Mouse (Mus musculus): ENCODE results near the gene Ttll11.

The Ttll11 gene

DNA sequence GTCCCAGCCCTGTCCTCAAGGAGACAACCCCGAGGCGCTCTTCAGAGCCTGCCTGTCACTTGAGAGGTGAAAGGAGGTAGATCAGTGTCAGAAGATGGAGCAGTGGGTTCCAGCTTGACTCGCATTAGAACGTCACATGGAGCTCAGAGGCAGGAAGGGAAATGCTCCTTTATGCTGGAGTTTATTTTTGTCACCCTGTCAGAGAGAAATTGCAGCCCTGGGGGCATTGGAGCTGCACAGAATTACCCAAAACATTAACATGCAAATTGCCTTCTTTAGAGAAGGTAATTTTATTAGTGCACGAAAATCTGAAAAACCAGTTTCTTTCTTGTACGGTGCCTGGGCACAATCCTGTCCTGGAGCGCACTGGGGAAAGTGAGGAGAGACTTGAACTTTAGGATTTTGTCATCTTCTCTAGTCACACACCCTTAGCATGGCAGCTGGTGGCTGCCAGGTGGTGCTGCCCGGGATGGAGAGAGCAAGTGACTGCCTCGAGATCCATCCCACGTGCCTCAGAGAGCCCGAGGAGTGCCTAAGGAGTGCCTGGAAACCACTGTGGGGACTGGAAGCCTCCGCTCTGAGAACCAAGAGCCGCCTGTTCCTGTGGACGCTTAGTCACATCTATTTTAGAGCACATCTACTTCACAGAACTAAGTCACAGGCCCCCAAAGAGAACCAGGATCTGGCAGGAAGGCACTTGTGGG, 211.7 kb downstream of the Ttll11 start:
- DNase-seq (ENCODE audit: low spot score), result no peak

DNA sequence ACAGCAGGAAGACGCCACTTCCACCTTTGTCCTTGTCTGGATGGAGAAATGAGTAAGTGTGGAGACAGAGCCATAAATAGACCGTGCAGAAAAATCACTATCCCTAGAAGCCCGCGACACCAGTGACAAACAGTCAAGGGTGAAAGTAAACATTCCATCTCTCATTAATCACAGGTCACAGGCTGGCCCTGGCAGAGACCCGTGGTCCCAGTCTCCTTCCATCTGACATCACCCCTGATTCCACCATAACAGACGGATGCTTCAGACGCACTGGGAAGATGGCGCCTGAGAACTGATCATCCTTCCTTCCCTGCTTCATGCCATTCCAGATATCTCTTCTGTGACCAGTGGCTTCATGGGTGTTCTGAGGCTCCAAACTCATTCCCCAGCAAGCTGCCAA, 215.4 kb downstream of the Ttll11 start:
- no peak for DNase-seq (ENCODE audit: low spot score)

DNA sequence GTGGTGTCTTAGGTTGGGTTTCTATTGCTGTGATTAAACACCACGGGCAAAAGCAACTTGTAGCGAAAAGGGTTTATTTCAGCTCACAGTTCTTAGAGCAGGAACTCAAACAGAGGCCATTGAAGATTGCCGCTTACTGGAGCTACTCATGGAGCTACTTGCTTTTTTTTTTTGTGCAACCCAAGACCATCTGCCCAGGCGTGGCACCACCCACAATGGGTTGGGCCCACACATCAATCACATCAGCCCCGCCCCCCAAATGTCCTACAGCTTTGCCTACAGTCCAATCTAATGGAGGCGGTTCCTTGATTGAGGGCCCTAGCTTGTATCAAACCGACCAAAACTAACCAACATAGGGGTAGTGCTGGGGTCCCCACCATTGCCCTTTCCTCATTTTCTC, 215.9 kb downstream of the Ttll11 start:
- no peak for DNase-seq (ENCODE audit: low spot score)

DNA sequence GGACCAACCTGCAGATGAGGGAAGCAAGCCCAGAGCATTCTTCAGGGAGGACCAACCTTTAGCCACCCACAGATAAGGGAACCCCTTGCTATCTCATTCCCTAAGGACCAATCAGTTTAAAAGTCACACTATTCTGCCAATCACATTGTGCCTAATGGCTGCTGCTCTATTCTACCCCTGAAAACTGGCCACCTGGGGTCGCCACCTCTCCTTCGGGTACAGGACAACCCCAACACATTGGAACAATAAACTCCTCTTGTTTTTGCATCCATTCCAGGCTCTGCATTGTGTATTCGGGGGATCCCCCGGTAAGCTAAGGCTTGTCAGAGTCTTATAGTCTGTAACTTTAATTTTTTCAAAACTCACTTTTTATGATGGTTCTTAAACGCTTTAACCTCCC, 218.3 kb downstream of the Ttll11 start:
- no peak for DNase-seq (ENCODE audit: low spot score)

- DNase-seq (ENCODE audit: low spot score), result no peak
Measured at GRCm38 (mm10) chr2:35760867-35761266, 218.8 kb downstream of the Ttll11 start.

DNA sequence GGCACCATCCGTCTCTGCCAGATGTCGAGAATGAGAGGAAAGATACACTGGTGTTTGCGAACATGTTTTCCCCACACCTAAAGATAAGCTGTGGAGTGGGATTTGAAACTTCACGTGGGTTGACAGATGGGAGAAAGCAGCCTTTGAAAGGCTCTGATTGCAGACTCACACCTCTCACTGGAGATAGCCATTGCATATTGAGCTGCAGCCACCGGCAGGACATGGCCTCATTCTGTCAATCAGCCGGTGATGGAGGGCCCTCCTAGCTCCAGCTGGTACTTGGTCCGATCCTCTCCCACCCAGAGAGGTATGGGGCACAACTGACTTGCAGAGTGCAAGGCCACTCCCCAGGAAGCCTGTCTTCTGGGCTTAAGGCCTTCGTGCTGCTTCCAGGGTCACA, 219.4 kb downstream of the Ttll11 start:
- DNase-seq (ENCODE audit: low spot score), result no peak

GRCm38 (mm10) chr2:35756467-35756866, 223.2 kb downstream of the Ttll11 start:
- DNase-seq (ENCODE audit: low spot score), result no peak

- DNase-seq (ENCODE audit: low spot score), result no peak
Measured at GRCm38 (mm10) chr2:35751781-35752505, 227.8 kb downstream of the Ttll11 start.

DNA sequence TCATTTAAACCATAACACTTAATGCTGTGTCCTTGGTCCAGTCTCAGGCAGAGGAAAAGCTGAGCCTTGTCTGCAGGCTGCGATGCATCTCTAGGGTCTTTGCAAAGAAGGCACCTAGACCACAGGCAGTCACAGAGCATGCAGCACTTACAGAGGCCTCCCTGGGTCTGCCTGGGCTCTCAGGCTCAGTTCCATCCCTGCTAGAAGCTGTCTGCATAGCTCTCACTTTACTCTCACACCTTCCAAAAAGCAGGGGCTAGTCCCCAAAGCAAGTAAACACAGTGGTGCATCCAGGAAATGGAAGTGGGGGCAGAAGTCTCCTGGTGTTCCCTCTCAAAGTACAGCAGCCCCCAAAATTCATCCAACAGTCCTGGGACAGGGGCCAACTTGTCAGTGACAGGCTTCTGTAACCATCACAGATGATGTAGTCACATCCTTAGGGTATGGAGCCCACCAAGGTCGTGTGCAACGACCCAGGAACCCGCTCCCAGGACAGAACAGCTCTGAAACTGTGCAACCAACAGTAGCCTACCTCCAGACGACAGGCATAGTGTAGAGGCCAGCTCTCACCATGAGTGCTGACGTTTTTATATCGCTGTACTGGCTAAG, 229.1 kb downstream of the Ttll11 start:
- DNase-seq (ENCODE audit: low spot score), result no peak

DNA sequence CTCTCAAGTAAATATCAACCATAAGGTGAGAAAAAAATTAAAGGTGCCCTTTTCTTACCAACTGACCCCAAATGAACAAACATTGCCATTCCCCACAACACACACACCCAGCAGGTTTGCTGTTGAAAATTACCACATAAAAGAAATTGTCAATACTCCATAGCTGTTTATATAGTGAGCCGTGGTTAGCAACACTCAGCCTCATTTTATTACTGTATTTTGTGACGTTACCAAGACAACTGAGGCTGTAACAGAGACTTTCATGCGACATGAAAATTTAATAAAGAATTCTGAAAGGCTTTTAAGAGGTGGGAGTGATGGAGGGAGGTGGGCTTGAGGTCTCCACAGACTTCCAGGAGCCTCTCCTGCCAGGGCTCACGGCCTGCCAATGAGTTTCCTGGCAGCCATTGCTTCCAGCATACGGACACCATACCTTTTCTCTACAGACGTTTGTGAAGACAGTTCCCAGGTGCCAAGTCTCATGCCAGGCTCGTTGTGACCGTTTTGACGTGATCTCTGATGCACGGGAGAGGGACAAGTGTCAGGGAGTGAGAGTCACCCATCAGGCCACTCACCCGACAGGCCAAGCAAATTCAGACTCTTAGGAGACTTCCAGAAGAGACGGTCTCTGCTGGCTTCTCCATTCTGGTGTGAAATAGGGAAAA, 232.2 kb downstream of the Ttll11 start:
- DNase-seq (ENCODE audit: low spot score), result no peak

DNA sequence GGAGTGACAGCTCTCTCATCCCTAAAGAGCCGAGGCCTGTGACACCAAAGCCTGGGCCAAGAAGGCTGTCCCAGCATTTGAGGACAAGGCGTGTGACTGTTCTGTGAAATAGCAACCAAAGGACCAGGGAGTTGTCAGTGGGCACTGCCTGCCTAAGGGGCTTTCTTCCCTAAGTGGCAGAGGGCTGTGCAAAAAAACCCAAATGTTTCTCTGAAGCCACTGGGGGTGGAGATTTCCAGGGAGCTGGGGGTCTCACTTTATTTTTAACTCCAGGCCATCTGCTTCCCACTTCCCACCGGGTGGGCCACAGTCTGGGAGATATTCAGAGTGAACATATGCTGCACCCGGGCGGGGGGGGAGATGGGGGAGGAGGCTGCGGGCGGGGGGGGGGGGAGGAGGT, 233.1 kb downstream of the Ttll11 start:
- DNase-seq (ENCODE audit: low spot score), result no peak

GRCm38 (mm10) chr2:35745876-35746275, 233.8 kb downstream of the Ttll11 start:
- no peak for DNase-seq (ENCODE audit: low spot score)

DNA sequence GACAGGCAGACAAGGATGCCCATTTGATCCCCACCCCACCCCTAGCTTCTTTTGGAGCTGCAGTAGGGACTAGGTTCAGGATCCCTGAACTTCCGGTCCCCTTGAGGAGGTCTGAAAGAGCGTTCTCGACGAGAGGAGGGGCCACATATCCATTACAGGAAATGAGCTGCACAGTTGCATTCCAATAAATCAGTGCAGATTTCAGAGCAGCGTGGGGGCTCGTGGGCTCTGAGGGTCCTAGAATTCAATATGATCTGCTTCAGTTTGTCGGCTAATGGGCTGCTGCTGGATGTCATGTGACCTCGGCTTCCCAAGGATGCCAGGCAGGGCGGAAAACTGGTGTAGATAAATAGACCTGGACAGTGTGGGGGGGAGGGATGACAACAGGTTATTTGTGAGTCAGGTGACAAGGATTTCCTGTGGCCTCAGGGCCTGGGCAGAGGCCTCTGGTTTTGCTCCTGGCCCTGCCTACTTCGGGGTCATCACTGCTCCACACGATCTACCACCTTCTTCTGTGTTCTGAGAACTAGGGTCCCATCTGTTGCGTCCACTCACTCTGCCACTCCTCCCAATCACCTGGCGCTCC, 240.0 kb downstream of the Ttll11 start:
- DNase-seq (ENCODE audit: low spot score), result no peak

GRCm38 (mm10) chr2:35737467-35738027, 242.2 kb downstream of the Ttll11 start:
- no peak for DNase-seq (ENCODE audit: low spot score)

GRCm38 (mm10) chr2:35736061-35736460, 243.7 kb downstream of the Ttll11 start:
- DNase-seq (ENCODE audit: low spot score), result no peak

GRCm38 (mm10) chr2:35735001-35735400, 244.7 kb downstream of the Ttll11 start:
- no peak for DNase-seq (ENCODE audit: low spot score)

DNA sequence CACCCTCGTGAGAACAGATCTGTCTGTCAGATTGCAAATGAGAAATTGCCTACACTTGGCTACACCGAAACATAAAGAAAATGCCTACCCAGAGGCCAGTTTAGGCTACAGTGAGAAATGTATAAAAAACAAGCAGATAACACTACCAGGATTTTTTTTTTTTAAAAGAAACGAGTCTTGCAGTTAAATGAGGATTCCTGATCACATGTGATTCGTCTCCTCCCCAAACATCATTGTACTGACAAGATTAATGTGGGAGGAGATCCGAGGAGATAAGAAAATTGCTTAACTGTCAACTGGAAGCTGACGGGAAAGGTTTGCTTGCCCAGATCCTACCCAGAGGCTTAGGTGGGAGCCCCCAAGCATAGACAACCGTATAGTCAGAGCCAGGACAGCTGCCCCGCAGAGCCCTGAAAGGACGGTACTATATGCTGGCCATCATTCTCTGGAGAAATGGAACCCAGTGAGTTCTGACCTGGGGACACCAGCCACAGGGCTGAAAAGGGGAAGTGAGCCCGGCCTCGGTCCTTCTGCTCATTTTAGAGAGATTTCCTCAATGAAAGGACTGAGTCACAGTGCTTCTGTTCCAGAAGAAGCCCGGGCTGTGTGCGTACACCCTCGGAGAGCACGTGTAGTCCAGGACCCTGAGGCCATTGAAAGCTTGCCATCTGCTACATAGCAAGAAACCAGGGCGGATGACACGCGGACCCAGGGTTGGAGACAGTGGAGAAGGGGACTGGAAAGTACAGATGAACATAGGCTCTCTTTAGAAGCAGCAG, 247.9 kb downstream of the Ttll11 start:
- DNase-seq (ENCODE audit: low spot score), result no peak

DNA sequence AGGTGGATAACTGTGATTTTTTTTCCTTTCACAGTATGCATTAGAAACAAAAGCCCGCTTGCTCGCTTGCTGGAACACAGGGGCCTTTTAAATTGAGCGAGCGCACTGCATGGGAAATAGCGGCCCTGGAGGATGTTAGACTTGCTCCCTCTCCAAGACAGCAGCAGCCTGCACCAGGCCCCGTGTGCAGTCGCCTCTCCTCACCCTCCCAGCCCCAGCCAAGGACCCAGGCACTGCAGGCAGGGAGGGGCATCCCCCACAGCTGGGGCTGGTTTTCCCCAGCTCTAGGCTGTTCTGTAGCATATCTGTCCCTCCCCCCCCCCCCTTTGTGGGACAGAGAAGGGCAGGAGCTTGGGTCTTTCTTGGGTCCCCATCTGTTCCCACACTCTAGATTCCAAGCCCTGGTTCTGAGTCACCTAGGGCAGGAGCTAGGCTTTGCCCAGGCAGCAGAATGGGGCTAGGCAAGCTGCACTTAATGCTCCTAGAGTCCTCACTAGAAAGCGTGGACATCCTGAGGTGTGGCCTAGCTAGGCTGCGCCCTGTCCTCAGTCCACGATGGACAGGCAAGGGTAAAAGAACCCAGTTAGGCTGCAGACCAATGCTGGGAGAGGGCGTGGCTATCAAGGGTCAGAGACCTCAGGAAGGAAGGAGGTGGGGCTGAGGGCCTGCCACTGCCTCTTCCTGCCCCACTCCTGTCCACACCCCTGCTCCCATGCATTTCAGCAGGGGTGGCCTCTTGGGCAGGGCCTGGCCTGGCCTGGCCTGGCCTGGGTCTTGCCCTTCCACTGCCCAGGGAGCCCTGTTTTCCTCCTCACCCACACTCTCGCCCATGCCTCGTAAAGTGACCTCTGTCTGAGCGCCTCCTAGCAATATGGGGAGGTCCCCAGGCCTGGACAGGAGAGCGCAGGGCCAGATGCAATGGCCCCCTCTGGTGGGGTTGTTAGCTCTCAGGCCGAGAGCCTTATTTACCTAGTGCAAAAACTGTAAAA, 250.3 kb downstream of the Ttll11 start:
- DNase-seq (ENCODE audit: low spot score), result peak; percentile 74

- no peak for DNase-seq (ENCODE audit: low spot score)
Measured at GRCm38 (mm10) chr2:35728633-35729032, 251.1 kb downstream of the Ttll11 start.

- DNase-seq (ENCODE audit: low spot score), result no peak
Measured at GRCm38 (mm10) chr2:35723691-35724090, 256.0 kb downstream of the Ttll11 start.
